Mouse (Mus musculus) kidney, embryonic 15.5 days (tissue): ENCODE measurements around the gene Gnat1. TPM values are rescaled to one million over a fixed set of nuclear protein-coding genes. Genes with fewer than 3 reads are reported as not detected.

Source experiments
- ATAC-seq: fragments of 200-750 bp; cut with Nextera tagmentation; replicated peaks from 2 replicates; pipeline ENCODE4 v1.8.0; 2017; ENCODE audit warnings: moderate TSS enrichment; ENCODE audit not compliant: low FRiP score
- H3K27ac ChIP-seq: fragments of 300-500 bp; sonication (generic); 2 replicates; pipeline ENCODE4 v1.5.1; 2015; ENCODE audit warnings: mild to moderate bottlenecking, inconsistent platforms
- H3K27me3 ChIP-seq: fragments of 300-500 bp; sonication (generic); 2 replicates; pipeline ENCODE4 v1.6.1; 2015; ENCODE audit warnings: inconsistent platforms
- H3K36me3 ChIP-seq: fragments of 300-500 bp; sonication (generic); 2 replicates; pipeline ENCODE4 v1.6.1; 2015; ENCODE audit warnings: inconsistent platforms
- H3K4me1 ChIP-seq: fragments of 300-500 bp; sonication (generic); 2 replicates; pipeline ENCODE4 v1.6.1; 2015; ENCODE audit warnings: inconsistent platforms
- H3K4me2 ChIP-seq: fragments of 300-500 bp; sonication (generic); 2 replicates; pipeline ENCODE4 v1.6.1; 2015; ENCODE audit warnings: moderate library complexity, mild to moderate bottlenecking, inconsistent platforms
- H3K4me3 ChIP-seq: fragments of 300-500 bp; sonication (generic); replicated peaks from 2 replicates; pipeline ENCODE4 v1.5.1; 2015; ENCODE audit warnings: mild to moderate bottlenecking, inconsistent platforms
- H3K9ac ChIP-seq: fragments of 300-500 bp; sonication (generic); 2 replicates; pipeline ENCODE4 v1.6.1; 2015; ENCODE audit warnings: mild to moderate bottlenecking, inconsistent platforms
- H3K9me3 ChIP-seq: fragments of 300-500 bp; sonication (generic); replicated peaks from 2 replicates; pipeline ENCODE4 v1.6.1; 2016; ENCODE audit warnings: inconsistent platforms
- WGBS: fragments of 180-500 bp; shearing (Covaris S2); methylation state at CpG from one replicate; pipeline ENCODE4 v1.1.7; 2015; ENCODE audit warnings: mixed read lengths; 5-methylcytosine and 5-hydroxymethylcytosine counted together
- polyA plus RNA-seq: library from polyadenylated mRNA; unstranded; fragments of >200 nt; fragmentation: Nextera tagmentation; extraction: Ambion mirVana; gene quantifications from 2 replicates; pipeline ENCODE4 v1.2.1, GENCODE M21; 2015

Gnat1 gene
- polyA plus RNA-seq, 1 experiment from 2014 or later = 4.6 TPM

- peaks cover 11% of the 10 kb centered on the region for H3K36me3 ChIP-seq
- peaks cover 80% of the 10 kb centered on the region for H3K4me1 ChIP-seq
- no peaks in the 10 kb centered on the region for H3K27me3 ChIP-seq
- H3K9ac ChIP-seq = peak overlapping the region; percentile 91
- peak overlapping the region; percentile 78 for H3K4me3 ChIP-seq
- 0% methylated on average over 55 of the region's 55 CpGs for WGBS
- peak overlapping the region; percentile 88 for H3K4me2 ChIP-seq
- peak overlapping the region; percentile 93 for H3K27ac ChIP-seq
- ATAC-seq = peak; percentile 3; the same call in 1 of the 2 replicates
- no peaks in the 10 kb centered on the region for H3K9me3 ChIP-seq
These were observed 29.7 kb upstream of the Gnat1 start for GRCm38 (mm10) chr9:107709096-107709696.

DNA sequence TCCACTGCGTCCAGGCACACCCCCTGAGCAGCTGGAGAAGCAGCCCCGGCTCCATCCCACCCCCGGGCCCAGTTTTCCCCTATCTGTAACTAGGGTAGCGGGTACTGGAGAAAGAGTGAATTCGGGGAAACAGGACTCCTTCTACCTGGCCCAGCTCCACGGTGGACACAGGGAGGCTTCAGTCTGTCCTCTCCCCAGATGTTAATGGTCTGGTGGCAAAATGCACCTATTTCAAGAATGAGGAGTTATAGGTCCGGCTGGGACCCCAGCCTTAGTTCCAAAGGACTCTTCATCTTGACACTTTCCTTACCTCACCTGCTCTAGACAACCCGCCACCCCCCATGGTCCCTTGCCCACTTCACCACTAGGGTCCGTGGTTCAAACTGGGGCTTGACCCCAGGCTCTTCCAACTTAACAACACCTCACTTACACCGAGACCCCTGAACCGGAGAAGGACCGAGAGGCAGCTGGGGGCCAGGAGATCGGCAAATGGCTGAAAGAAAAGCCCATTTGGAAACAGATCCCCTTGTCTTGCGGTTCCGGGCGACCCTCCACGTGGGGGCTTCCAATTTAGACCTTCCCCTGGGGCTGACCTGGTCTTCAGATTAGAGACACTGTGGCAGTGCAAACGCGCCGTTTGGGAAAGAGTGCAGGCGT is 29.1 kb upstream of the Gnat1 start:
- H3K9ac ChIP-seq = peak overlapping the region; percentile 91
- 2% methylated on average over 21 of the region's 21 CpGs for WGBS
- H3K9me3 ChIP-seq = no peaks in the 10 kb centered on the region
- no peak for ATAC-seq
- no peaks in the 10 kb centered on the region for H3K27me3 ChIP-seq
- peaks cover 18% of the 10 kb centered on the region for H3K36me3 ChIP-seq
- H3K4me1 ChIP-seq = peaks cover 80% of the 10 kb centered on the region
- peak overlapping the region; percentile 78 for H3K4me3 ChIP-seq
- peak overlapping the region; percentile 93 for H3K27ac ChIP-seq
- H3K4me2 ChIP-seq = peak overlapping the region; percentile 88

- Histone ChIP-seq H3K9me3 (no peaks in the 10 kb centered on the region), H3K9ac (peak overlapping the region; percentile 91), H3K4me3 (peak overlapping the region; percentile 78), H3K4me1 (peaks cover 80% of the 10 kb centered on the region), H3K4me2 (peak overlapping the region; percentile 88), H3K27me3 (no peaks in the 10 kb centered on the region), H3K27ac (peak overlapping the region; percentile 93), H3K36me3 (peaks cover 25% of the 10 kb centered on the region)
- WGBS = 2% methylated on average over 17 of the region's 17 CpGs
- no peak; the same call in 1 of the 2 replicates for ATAC-seq
These were observed 28.4 kb upstream of the Gnat1 start for GRCm38 (mm10) chr9:107707701-107708438.

- Histone ChIP-seq H3K27ac (peak overlapping the region; percentile 93), H3K4me2 (peak overlapping the region; percentile 88), H3K36me3 (peaks cover 29% of the 10 kb centered on the region), H3K9me3 (no peaks in the 10 kb centered on the region), H3K4me3 (peak overlapping the region; percentile 78), H3K4me1 (peaks cover 87% of the 10 kb centered on the region), H3K9ac (peak overlapping the region; percentile 91), H3K27me3 (no peaks in the 10 kb centered on the region)
- no peak for ATAC-seq
- WGBS = 4% methylated on average over 14 of the region's 14 CpGs
These were observed 27.3 kb upstream of the Gnat1 start for GRCm38 (mm10) chr9:107706781-107707211.

DNA sequence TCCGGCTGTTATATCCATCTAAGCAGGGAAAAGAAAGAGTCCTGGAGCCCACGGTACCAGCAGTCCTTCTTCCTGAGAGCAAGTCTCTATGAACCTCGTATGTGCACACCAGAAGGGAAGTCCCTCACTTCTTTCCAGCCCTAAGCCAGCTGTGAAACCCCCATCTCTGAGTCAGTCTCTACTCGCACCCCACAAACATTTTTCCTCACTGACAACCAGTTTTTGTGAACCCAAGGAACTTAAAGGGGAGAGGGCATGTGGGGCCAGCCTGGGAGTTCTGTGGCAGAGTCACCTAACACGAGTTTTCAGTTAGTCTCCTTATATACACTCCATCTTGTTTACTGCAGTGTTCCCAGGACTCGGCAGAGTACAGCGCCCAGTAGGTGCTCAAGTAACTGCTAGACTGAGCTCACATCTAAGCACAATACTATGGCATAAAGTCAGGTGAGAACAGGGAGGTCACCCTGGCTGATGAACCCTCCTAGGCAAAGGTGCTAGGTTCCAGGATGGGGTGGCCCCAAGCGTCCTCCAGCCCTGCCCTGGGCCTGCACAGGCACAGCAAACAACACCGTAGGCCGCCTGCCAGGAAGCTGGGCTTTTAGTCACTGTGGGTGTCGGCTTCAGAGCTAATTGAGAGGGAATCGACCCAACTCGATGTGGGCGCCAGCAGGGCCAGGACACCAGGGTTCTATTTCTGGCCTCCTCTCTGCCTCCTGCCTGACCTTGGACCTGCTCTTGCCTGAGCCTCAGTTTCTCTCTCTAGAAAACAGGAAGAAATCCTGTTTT is 24.0 kb upstream of the Gnat1 start:
- H3K9me3 ChIP-seq = no peaks in the 10 kb centered on the region
- H3K27ac ChIP-seq = peak overlapping the region; percentile 68
- no peak overlapping the region for H3K4me3 ChIP-seq
- no peak overlapping the region; the same call in 1 of the 2 replicates for H3K9ac ChIP-seq
- H3K4me2 ChIP-seq = no peak overlapping the region
- peaks cover 100% of the 10 kb centered on the region for H3K4me1 ChIP-seq
- H3K27me3 ChIP-seq = no peaks in the 10 kb centered on the region
- H3K36me3 ChIP-seq = peaks cover 44% of the 10 kb centered on the region
- ATAC-seq = no peak
- WGBS = 43% methylated on average over 14 of the region's 14 CpGs

GRCm38 (mm10) chr9:107702606-107703185 is 23.2 kb upstream of the Gnat1 start:
- Histone ChIP-seq H3K4me1 (peaks cover 100% of the 10 kb centered on the region), H3K27me3 (no peaks in the 10 kb centered on the region), H3K4me2 (peak overlapping the region; percentile 21; the same call in 1 of the 2 replicates), H3K9me3 (no peaks in the 10 kb centered on the region), H3K36me3 (peaks cover 44% of the 10 kb centered on the region), H3K4me3 (no peak overlapping the region), H3K9ac (peak overlapping the region; percentile 28), H3K27ac (peak overlapping the region; percentile 68)
- no peak for ATAC-seq
- WGBS = 63% methylated on average over 3 of the region's 3 CpGs

- Histone ChIP-seq H3K4me3 (no peak overlapping the region), H3K4me2 (peak overlapping the region; percentile 19), H3K4me1 (peaks cover 100% of the 10 kb centered on the region), H3K27ac (peak overlapping the region; percentile 90), H3K36me3 (peaks cover 44% of the 10 kb centered on the region), H3K27me3 (no peaks in the 10 kb centered on the region), H3K9ac (peak overlapping the region; percentile 18; the same call in 1 of the 2 replicates), H3K9me3 (no peaks in the 10 kb centered on the region)
- WGBS = 14% methylated on average over 12 of the region's 12 CpGs
- no peak for ATAC-seq
These were observed 22.1 kb upstream of the Gnat1 start for GRCm38 (mm10) chr9:107701594-107701993.

DNA sequence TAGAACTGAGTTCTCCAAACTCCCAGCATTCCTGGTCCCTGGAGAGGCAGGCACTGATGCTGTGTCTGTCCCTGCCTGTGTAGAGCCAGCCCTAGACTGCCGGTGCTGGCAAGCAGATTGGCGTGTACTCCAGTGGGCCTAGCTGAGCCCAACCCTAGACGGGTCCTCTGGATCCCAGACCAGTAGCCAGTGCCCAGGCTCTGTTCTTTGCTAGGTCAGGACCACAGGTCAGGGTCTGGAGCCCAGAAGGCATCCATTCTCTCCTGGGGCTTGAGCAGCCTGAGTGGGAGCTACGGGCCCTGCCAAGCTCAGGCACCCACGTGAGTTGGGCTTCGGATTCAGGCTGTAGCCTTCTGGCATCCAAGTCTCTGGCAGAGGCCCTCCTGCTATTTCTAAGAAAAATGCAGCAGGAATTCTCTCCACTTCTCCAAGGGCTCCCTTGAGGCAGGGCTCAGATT is 20.6 kb upstream of the Gnat1 start:
- H3K4me2 ChIP-seq = peak overlapping the region; percentile 57
- no peaks in the 10 kb centered on the region for H3K9me3 ChIP-seq
- H3K36me3 ChIP-seq = peaks cover 43% of the 10 kb centered on the region
- H3K9ac ChIP-seq = 0 out of 2 replicates have a peak overlapping the region, but pooled peaks have one; percentile 17
- peak overlapping the region; percentile 90 for H3K27ac ChIP-seq
- peaks cover 100% of the 10 kb centered on the region for H3K4me1 ChIP-seq
- WGBS = 23% methylated on average over 6 of the region's 6 CpGs
- no peaks in the 10 kb centered on the region for H3K27me3 ChIP-seq
- peak; percentile 16; the same call in 1 of the 2 replicates for ATAC-seq
- peak overlapping the region; percentile 6; the same call in 1 of the 2 replicates for H3K4me3 ChIP-seq

DNA sequence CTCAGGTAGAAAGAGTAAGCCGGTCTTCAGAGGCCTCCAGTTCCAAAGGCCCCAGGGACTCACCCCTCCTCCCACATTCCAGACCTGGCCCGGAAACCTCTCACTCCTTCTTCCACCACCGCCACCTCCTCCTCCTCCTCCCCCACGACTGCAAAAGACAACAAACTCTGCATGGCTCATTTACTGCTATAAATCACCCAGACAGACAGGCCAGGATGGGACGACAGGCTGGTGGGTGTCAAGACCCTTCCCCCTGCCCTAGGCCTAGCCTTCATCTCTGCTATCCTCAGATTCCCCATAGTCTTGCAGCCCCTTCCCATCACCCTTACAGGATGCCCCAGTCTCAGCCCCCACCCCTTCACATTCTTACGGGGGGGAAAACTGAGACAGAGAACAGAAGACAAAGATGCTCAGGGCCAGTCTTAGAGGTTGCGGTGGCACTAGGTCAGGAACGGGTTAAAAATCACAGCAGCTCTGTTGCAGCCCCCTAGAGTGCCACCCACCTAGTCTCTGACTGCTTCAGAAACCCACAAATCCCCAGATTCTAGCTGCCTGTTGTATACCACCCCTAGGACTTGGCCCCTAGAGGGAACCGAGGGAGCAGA is 20.0 kb upstream of the Gnat1 start:
- Histone ChIP-seq H3K27me3 (no peaks in the 10 kb centered on the region), H3K4me3 (peak overlapping the region; percentile 25), H3K4me1 (peaks cover 100% of the 10 kb centered on the region), H3K36me3 (peaks cover 45% of the 10 kb centered on the region), H3K9ac (no peak overlapping the region), H3K4me2 (peak overlapping the region; percentile 57), H3K9me3 (no peaks in the 10 kb centered on the region), H3K27ac (peak overlapping the region; percentile 90)
- WGBS = 8% methylated on average over 9 of the region's 9 CpGs
- peak; percentile 47 for ATAC-seq

DNA sequence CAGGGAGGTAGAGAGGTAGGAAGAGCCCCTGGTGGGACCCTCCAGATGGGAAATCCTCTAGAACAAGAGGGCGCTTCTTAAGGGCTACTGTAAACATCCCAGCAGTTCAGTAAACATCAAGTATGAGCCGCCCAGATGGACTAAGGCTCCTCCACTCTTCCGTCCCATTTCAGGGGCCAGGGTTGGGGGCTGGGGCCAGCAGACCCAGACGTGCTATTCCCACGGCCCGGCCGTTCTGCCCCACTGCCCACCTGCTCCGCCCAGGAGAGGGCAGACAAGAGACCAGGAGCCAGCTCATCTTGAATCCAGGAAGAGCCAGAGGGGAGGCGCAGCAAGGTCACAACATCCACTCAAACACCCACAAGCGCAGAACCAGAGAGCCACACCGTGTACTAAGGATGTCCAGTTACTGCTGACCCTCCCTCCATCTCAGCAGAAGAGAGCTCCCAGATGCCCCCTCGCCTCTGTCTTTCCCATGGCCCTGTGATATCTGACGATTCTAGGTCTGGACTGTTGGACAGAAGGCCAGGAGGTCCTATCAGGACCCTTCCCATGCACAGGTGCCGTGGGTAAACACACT is 19.2 kb upstream of the Gnat1 start:
- peak overlapping the region; percentile 27; the same call in 1 of the 2 replicates for H3K9ac ChIP-seq
- H3K27me3 ChIP-seq = no peaks in the 10 kb centered on the region
- H3K4me1 ChIP-seq = peaks cover 96% of the 10 kb centered on the region
- 10% methylated on average over 14 of the region's 14 CpGs for WGBS
- peak overlapping the region; percentile 25 for H3K4me3 ChIP-seq
- no peaks in the 10 kb centered on the region for H3K9me3 ChIP-seq
- H3K4me2 ChIP-seq = peak overlapping the region; percentile 57
- H3K27ac ChIP-seq = peak overlapping the region; percentile 90
- ATAC-seq = peak; percentile 61
- peaks cover 40% of the 10 kb centered on the region for H3K36me3 ChIP-seq
